Mouse (Mus musculus): ENCODE data around the gene Spata21.

- TF ChIP-seq CTCF (IDR thresholded peaks at IDR 0.05; ENCODE audit: borderline replicate concordance, insufficient read depth, low read length), result no peak
- TF ChIP-seq POLR2A (IDR thresholded peaks at IDR 0.05; ENCODE audit: low read depth, low read length), result no peak
These were observed 10.8 kb downstream of the Spata21 start for GRCm38 (mm10) chr4:141098935-141099334.

Measured in embryonic fibroblast, embryonic 13.5 days (primary cell).